Mouse (Mus musculus) liver, postnatal 0 days (tissue): Measurements from ENCODE around the gene Ambn.

Experiments used
- CTCF ChIP-seq: sonication (generic); IDR thresholded peaks from 2 replicates; pipeline ENCODE4 v1.5.1; 2016; ENCODE audit warnings: antibody characterized with exemption, low read depth
- EP300 ChIP-seq: IDR thresholded peaks from 2 replicates; pipeline ENCODE4 v1.6.1; 2016; ENCODE audit warnings: antibody characterized with exemption, low read depth, mild to moderate bottlenecking

DNA sequence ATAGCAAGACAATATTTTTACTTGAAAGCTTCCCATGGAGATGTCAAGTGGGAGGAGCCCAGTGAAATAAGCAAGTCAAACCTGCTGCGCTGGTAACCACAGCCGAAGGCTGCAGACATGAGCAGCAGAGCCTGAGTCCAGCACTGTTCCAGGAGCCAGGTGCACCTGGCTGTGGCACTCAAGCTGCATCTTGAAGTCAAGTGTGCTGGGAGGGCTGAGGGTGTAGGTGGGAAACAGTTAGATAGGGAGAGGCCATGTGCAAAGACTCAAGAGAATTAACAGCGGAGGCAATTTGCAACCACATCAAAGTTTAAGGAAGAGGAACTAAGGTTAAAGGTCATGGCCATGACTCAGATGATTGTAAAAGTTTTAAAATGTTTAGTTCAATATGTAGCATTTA, 44.0 kb downstream of the Ambn start:
- TF ChIP-seq EP300 = no peak
- no peak for TF ChIP-seq CTCF
